Mouse (Mus musculus) kidney, embryonic 14.5 days (tissue): ENCODE results near the gene Amacr. TPM values are rescaled to one million over a fixed set of nuclear protein-coding genes. Genes with fewer than 3 reads are reported as not detected.
A peak's percentile ranks its signal among the peaks of the same experiment; 100 is the strongest.

Experiments used
- ATAC-seq: fragments of 200-750 bp; cut with Nextera tagmentation; 2 replicates; pipeline ENCODE4 v1.8.0; 2017; ENCODE audit warnings: moderate number of reproducible peaks, mild to moderate bottlenecking, moderate TSS enrichment, moderate library complexity; ENCODE audit not compliant: low FRiP score, low TSS enrichment
- H3K27ac ChIP-seq: fragments of 300-500 bp; sonication (generic); 2 replicates; pipeline ENCODE4 v1.5.1; 2014; ENCODE audit warnings: low read depth, mild to moderate bottlenecking, low read length, moderate library complexity, mixed read lengths
- H3K27me3 ChIP-seq: fragments of 300-500 bp; sonication (generic); 2 replicates; pipeline ENCODE4 v1.6.1; 2014; ENCODE audit warnings: mild to moderate bottlenecking, low read length; ENCODE audit not compliant: control insufficient read depth, insufficient read depth
- H3K36me3 ChIP-seq: fragments of 300-500 bp; sonication (generic); 2 replicates; pipeline ENCODE4 v1.6.1; 2014; ENCODE audit warnings: low read length, mixed read lengths; ENCODE audit not compliant: control insufficient read depth, insufficient read depth
- H3K4me1 ChIP-seq: fragments of 300-500 bp; sonication (generic); 2 replicates; pipeline ENCODE4 v1.6.1; 2014; ENCODE audit warnings: low read length, mixed read lengths; ENCODE audit not compliant: control insufficient read depth, insufficient read depth
- H3K4me2 ChIP-seq: fragments of 300-500 bp; sonication (generic); replicated peaks from 2 replicates; pipeline ENCODE4 v1.6.1; 2014; ENCODE audit warnings: low read depth, mild to moderate bottlenecking, low read length
- H3K4me3 ChIP-seq: fragments of 300-500 bp; sonication (generic); 2 replicates; pipeline ENCODE4 v1.5.1; 2014; ENCODE audit warnings: mild to moderate bottlenecking, low read length
- H3K9ac ChIP-seq: fragments of 300-500 bp; sonication (generic); 2 replicates; pipeline ENCODE4 v1.6.1; 2014; ENCODE audit warnings: low read depth, mild to moderate bottlenecking, low read length, moderate library complexity
- H3K9me3 ChIP-seq: fragments of 300-500 bp; sonication (generic); 2 replicates; pipeline ENCODE4 v1.6.1; 2016; ENCODE audit warnings: low read length; ENCODE audit not compliant: control insufficient read depth
- WGBS: fragments of 180-500 bp; shearing (Covaris S2); extraction: QIAGEN DNeasy Blood & Tissue Kit; methylation state at CpG from one replicate; pipeline ENCODE4 v1.1.7; 2014; 5-methylcytosine and 5-hydroxymethylcytosine counted together
- polyA plus RNA-seq: library from polyadenylated mRNA; unstranded; fragments of >200 nt; fragmentation: Nextera tagmentation; extraction: Ambion mirVana; gene quantifications from 2 replicates; pipeline ENCODE4 v1.2.1, GENCODE M21; 2014

Amacr gene
- polyA plus RNA-seq, 1 experiment from 2014 or later: 26.0 TPM

- H3K4me1 ChIP-seq: peaks cover 18% of the 10 kb centered on the region
- no peaks in the 10 kb centered on the region for H3K36me3 ChIP-seq
- ATAC-seq: no peak
- H3K9me3 ChIP-seq: no peaks in the 10 kb centered on the region
- H3K4me3 ChIP-seq: peak overlapping the region; percentile 34
- peak overlapping the region; percentile 67 for H3K4me2 ChIP-seq
- H3K27me3 ChIP-seq: peaks cover 40% of the 10 kb centered on the region
- no peak overlapping the region for H3K9ac ChIP-seq
- no peak overlapping the region for H3K27ac ChIP-seq
- 3% methylated on average over 8 of the region's 8 CpGs for WGBS
Observed at GRCm38 (mm10) chr15:11037376-11037695, 55.8 kb downstream of the Amacr start.

- Histone ChIP-seq H3K4me1 (peaks cover 18% of the 10 kb centered on the region), H3K36me3 (no peaks in the 10 kb centered on the region), H3K27ac (no peak within 1 kb of the TSS), H3K27me3 (peaks cover 40% of the 10 kb centered on the region), H3K9me3 (no peaks in the 10 kb centered on the region), H3K9ac (no peak within 1 kb of the TSS), H3K4me3 (peak within 1 kb of the TSS; percentile 34), H3K4me2 (peak within 1 kb of the TSS; percentile 67)
- WGBS: 3% methylated on average over 16 of the region's 16 CpGs
- no peak for ATAC-seq
Observed at GRCm38 (mm10) chr15:11037711-11038110, 56.2 kb downstream of the Amacr start, which contains the start of gene Rxfp3. Gene Rxfp3, minus strand, starts transcription at chr15:11037991.

- Histone ChIP-seq H3K9me3 (no peaks in the 10 kb centered on the region), H3K36me3 (no peaks in the 10 kb centered on the region), H3K9ac (no peak overlapping the region), H3K4me1 (peaks cover 18% of the 10 kb centered on the region), H3K4me2 (no peak overlapping the region), H3K27me3 (peaks cover 40% of the 10 kb centered on the region), H3K27ac (no peak overlapping the region), H3K4me3 (no peak overlapping the region)
- ATAC-seq: no peak
- WGBS: 3% methylated on average over 12 of the region's 12 CpGs
Observed at GRCm38 (mm10) chr15:11038476-11038875, 56.9 kb downstream of the Amacr start.

- H3K4me2 ChIP-seq: no peak overlapping the region
- H3K27ac ChIP-seq: no peak overlapping the region
- H3K9ac ChIP-seq: no peak overlapping the region
- 34% methylated on average over 5 of the region's 5 CpGs for WGBS
- no peak overlapping the region for H3K4me3 ChIP-seq
- peaks cover 18% of the 10 kb centered on the region for H3K4me1 ChIP-seq
- H3K36me3 ChIP-seq: no peaks in the 10 kb centered on the region
- peaks cover 32% of the 10 kb centered on the region for H3K27me3 ChIP-seq
- no peak for ATAC-seq
- no peaks in the 10 kb centered on the region for H3K9me3 ChIP-seq
Observed at GRCm38 (mm10) chr15:11040067-11040466, 58.5 kb downstream of the Amacr start.

- Histone ChIP-seq H3K36me3 (no peaks in the 10 kb centered on the region), H3K4me3 (no peak overlapping the region), H3K27me3 (peaks cover 20% of the 10 kb centered on the region), H3K27ac (no peak overlapping the region), H3K4me2 (no peak overlapping the region), H3K9me3 (no peaks in the 10 kb centered on the region), H3K4me1 (peaks cover 12% of the 10 kb centered on the region), H3K9ac (no peak overlapping the region)
- WGBS: 43% methylated on average over 2 of the region's 2 CpGs
- no peak for ATAC-seq
Observed at GRCm38 (mm10) chr15:11041229-11041628, 59.7 kb downstream of the Amacr start.

GRCm38 (mm10) chr15:11042828-11043227, 61.3 kb downstream of the Amacr start:
- no peak overlapping the region for H3K4me3 ChIP-seq
- H3K27me3 ChIP-seq: 0 out of 2 replicates have a peak, but pooled peaks cover 4% of the 10 kb centered on the region
- no peak overlapping the region for H3K9ac ChIP-seq
- no peak overlapping the region for H3K27ac ChIP-seq
- H3K36me3 ChIP-seq: no peaks in the 10 kb centered on the region
- WGBS: 85% methylated on average over 5 of the region's 5 CpGs
- no peaks in the 10 kb centered on the region; the same call in 1 of the 2 replicates for H3K4me1 ChIP-seq
- no peak overlapping the region for H3K4me2 ChIP-seq
- H3K9me3 ChIP-seq: no peaks in the 10 kb centered on the region
- ATAC-seq: no peak

Other genes starting within 250 kb of the Amacr start
- 6.0 and 8.1 TPM in 2 replicates for gene C1qtnf3, start 29.4 kb upstream of the Amacr start, polyA plus RNA-seq
- gene Slc45a2, start 19.0 kb downstream of the Amacr start, polyA plus RNA-seq: not detected in 2 replicates
- 0.24 and 0.65 TPM in 2 replicates for gene Rxfp3, start 56.2 kb downstream of the Amacr start, polyA plus RNA-seq
- gene Adamts12, start 83.0 kb downstream of the Amacr start, polyA plus RNA-seq: 5.0 and 5.1 TPM in 2 replicates